Mouse (Mus musculus): ENCODE measurements around the gene Tex12.
A peak's percentile ranks its signal among the peaks of the same experiment; 100 is the strongest.

Tex12 gene

GRCm38 (mm10) chr9:50561145-50561917, at the start of gene Tex12:
Gene Tex12 (minus strand): TSS chr9:50561325.
- DNase-seq = no peak

DNA sequence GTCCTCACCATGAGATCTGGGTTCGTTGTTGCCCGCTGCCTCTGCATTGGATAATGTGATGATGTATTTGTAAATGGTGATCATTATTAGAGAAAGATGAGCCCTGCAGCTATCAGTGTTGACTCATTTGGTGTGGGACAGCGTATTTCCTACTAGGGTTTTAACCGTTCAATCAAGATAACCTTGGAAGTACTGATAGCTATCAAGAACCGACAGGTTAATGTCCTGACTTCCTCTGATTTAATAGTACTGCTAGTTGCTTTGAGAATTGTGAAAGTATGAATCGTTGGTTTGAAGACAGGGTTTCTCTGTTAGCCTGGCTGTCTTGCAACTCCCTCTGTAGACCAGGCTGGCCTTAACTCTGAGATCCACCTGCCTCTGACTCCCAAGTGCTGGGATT, 43.2 kb upstream of the Tex12 start:
- no peak for DNase-seq

DNA sequence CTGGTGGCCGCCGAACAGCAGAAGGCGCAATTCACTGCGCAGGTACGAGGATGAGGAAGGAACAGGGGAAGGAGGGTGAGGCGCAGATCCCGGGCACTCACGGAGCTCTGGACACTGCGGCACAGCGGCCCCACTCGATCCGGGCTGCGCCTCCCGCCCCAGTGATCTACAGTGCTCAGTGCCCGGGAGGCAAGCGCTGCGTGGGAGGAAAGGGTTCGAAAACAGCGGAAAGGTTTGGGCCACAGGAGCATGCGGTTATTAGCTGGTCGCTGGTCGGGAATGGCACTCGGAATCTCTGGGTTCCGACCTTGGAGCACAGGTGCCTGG, 42.8 kb upstream of the Tex12 start:
- no peak for DNase-seq

DNA sequence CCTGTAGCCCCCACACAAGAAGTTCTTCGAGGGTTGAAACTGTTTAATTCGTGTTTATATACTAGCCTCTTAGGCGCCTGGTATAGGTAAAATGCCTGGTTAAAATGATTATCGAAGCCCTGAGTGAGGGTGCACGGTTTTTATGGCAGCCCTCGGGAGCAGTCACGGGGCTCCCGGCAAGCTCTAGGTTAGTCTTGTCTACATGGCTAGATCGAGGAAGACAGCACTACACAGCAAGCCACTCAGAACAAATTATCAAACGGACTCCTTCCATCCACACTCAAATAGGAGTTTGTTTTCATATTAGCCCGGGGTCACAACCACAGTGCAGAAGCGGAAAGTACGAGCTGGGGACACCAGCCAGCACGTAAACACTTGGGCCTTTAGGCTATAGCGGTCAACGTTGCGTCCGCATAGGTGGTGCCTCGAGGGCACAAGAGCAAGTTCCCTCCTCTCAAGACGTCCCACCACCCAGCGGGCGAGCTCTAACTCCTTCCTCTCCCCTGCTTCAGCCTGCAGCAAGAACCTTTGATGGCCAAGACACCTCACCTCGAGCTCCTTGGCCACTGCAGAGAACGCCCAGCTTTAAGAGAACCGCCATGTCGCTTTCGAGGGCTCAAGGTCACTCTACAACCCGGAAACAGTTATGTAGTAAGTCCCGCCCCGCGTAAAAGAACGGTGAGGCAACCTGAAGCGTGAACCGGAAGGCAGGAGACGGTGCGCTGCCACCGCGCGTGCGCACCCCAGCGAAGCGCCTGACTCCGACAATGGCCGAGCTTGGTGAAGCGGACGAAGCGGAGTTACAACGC, 42.3 kb upstream of the Tex12 start, which contains the start of the genes Sdhd and Timm8b:
Sdhd (minus strand) TSS at position 624 of the 809 bp plus-strand sequence.
Timm8b (plus strand) TSS at position 722 of the 809 bp plus-strand sequence.
- DNase-seq = peak; percentile 95

DNA sequence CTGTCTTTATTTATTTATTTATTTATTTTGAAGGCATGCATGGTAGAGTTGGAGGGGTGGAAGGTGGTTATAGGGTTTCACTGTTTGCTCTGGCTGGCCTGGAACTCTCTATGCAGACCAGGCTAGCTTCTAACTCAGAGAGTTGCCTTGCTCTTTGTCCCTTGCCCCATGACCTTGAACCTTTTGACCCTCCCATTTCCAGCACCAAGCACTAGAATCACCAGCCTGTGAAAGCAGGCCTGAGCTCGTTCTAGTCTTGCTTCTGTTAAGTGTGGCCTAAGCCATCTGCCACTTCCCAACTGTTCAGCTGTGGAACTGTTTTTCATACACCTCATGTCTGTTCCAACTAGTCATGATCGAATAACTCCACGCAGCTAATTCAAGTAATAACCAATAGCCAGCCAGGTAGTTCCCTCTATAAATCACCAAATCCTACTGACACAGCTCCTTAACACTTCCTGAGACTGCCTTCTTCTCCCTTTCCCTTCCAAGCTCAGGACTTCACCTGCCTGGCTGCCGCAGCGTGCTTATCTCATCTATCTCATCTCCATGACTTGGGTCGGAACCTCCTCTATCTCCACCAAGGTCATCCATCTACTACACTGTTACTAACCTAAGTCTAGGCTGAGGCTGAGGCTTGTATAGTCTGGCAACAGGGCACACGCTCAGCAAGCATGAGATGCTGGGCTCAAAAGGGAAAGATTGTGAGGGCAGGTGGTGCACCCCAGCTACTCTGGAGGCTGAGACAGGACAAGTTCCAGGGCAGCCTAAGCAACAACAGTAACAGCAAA, 41.1 kb upstream of the Tex12 start:
- no peak for DNase-seq

DNA sequence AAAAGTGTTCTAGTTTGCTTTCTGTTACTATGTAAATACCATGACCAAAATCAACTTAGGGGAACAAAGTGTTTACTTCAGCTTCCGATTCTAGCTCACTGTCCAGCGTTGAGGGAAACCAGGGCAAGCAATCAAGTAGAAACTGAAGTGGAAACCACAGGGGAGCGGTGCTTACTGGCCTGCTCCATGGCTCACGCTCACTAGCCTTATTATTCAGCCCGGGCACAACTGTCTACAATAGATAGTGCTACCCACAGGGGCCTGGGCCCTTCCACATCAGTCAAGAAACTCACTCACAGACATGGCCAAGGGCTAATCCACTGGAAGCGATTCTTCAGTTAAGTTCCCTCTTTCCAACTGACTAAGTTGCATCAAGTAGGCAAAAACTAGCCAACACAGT, 40.4 kb upstream of the Tex12 start:
- no peak for DNase-seq

GRCm38 (mm10) chr9:50596973-50597372, 35.8 kb upstream of the Tex12 start:
- no peak for DNase-seq

DNA sequence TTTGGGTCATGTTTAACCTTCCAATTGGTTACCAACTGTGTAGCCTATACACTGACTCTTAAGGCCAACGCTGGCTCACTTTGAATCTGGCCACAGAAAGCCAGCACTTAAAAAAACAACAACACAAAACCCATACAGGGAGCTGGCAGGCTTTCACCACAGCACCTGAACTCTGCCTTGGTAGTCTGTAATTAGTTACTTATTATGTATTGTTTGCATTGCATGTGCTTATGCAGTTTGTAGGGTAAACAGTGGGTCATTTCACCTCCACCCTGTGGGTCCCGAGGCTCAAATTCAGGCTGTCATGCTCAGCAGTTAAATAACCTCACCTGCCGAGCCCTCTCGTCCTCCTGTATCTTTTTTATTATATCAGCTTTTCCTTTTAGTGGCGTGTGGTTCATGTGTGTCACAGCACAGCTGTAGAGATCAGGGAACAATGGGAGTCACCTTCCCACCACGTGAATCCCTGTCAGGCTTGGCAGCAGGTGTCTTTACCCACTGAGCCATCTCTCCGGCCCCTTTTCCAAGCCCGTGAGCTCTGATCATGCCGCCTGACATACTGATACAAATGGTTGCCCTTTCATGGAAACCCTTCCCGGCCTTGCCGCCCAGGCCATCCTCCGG, 33.8 kb upstream of the Tex12 start:
- no peak for DNase-seq

- no peak for DNase-seq
Measured at GRCm38 (mm10) chr9:50593544-50593943, 32.4 kb upstream of the Tex12 start.

DNA sequence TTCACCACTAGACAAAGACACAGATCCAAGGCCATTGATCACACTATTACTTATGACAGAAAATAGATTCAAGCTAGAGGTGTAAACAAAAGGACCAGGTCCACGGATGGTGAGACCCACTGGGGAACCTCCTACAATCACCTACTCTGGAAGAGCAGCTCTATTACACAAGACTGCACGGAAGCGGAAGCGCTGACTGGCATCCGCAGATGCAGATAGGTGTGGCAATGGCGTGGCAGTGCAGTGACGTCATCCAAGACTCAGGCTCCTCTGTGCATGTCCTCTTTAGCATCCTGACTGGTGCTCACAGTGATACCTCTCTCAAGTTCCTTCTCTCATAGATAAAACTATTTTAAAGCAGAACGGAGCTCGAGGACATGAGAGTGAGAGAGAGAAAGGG, 31.8 kb upstream of the Tex12 start:
- DNase-seq = no peak

GRCm38 (mm10) chr9:50590856-50591518, 29.9 kb upstream of the Tex12 start:
- DNase-seq = no peak

GRCm38 (mm10) chr9:50586955-50587354, 25.8 kb upstream of the Tex12 start:
- DNase-seq = no peak

- no peak for DNase-seq
Measured at GRCm38 (mm10) chr9:50585145-50585818, 24.2 kb upstream of the Tex12 start.

- DNase-seq = no peak
Measured at GRCm38 (mm10) chr9:50580370-50580769, 19.2 kb upstream of the Tex12 start.

DNA sequence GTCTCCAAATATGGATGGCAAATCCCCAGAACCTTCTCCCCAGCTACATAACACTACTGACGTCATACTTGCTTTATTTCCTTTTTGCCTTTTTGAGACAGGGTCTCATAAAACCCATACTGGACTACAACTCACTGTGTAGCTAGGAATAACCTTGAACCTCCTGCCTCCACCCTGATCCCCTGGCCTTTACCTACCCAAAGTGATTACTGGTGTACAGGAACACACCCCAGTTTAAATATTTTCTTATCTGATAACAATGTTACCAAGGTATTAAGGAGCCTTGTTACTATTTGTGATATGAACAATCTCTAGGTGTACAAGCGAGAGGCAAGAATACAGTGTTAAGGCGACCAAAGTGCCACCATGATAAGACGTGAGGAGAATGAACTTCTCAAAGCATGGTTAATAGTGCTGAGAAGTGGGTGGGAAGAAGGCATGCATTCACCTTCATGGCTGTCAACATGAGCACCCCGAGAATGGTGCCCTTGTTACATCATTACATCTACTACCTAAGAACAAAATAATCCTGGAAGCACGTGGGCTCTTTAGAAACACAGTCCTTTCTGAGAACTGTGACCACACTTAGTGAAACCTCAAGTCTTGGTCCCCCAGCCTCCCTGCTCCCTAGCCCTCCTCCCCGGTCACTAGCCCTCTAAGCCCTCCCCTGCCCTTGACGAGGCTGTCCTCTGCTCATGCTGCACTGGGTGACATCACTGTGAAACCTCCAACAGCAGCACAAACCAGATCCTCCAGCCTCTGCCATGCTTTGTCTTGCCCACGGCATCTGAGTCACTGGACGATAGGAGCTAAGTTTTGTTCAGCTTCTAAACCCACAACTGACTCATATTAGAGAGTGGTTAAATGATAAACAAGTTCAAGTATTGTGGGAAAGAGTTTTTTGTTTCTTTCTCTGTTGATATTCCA, 8.7 kb upstream of the Tex12 start:
- DNase-seq = no peak

DNA sequence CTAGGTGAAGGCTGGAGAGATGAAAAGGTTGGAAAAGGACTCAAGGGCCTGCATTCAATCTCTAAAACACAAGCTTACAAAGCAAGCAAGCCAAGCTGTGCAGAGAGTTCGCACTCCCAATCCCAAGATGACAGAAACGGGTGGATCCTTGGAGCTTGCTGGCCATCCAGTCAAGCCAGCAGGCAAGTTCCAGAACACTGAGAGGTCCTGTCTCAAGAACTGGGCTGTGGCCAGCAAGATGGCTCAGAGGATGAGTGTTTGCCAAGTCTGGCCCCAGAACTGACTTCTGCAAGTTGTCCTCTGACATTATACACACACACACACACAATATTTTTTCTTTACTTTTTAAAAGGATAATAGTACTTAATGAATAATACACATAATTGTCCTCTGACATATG, 6.8 kb upstream of the Tex12 start:
- no peak for DNase-seq

DNA sequence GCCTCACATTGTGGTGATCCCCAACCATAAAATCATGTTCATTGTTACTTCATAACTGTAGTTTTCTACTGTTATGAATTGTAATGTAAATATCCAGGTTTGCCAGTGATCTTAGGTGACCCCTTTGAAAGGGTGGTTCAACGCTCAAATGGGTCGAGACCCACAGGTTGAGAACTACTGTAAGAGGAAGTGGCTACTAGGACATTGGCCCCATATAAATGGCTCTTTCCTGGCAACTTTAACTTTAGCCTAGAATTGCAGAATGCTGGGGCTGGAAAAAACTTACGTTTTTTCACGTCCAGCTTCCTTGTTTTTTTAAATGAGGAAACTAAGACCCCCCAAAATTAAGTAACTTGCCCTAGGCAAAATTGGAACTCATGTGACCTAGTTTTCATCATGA, 6.2 kb upstream of the Tex12 start:
- DNase-seq = no peak

DNA sequence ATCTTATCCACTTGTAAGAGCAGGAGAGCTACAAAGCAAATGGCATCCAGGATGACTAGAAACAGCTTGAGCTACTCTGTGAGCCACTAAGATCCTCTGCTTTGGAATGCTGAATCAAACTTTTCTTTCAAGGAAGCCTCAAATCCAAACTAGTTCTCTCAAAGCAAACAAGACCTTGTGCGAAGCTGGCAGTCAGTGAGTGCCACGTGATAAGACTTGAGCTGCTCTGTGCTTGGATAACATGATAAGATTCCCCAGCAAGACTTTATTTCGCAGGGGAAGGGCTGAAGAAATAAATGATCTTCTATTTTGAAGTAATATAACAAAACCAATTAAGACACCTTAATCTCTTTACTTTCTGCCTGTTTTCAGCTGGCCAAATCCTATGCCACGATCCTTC, 4.8 kb upstream of the Tex12 start:
- DNase-seq = no peak

- no peak for DNase-seq
Measured at GRCm38 (mm10) chr9:50565173-50565572, 4.0 kb upstream of the Tex12 start.

DNA sequence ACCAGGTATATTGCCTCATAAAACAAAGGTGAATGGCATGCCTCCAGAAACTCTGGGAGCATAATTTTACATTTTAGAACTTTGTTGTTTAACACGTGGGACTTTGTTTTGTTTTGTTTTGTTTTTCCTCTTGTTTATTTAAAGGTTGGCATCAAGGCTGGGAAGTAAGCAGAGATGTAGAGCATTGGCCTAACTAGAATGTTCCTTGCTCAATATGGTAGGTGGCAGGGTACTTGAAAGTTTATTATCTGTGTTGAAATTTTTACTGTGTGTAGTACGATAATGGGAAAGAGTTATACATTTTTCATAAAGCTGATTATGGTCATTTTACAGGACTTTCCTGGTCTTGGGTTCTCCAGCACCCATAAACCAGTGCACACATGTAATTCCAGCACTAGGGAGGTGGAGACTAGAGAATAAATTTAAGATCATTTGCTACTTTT, 814 bp upstream of the Tex12 start:
- DNase-seq = no peak

DNA sequence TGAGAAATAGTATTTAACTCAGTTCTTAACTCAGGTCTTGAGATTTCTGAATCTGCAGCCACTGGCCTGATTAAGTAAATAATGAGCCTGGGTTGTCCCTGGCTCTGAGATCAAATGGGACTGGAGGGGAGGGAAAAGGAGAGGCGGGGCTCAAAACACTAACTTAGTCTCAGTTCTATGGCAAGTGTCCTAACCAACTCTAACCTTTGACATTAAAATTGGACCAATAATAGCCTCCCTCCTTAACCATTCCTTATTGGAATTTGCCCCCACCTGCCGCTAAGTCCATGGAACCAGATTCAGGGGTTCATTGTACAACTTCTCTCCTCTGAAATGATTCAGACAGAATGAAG, 6.1 kb downstream of the Tex12 start, which contains the start of gene Bco2:
Bco2 (minus strand) TSS at position 88 of the 353 bp plus-strand sequence.
- no peak for DNase-seq
